Mouse (Mus musculus): ENCODE data around the gene Elac2.

- TF ChIP-seq ZMIZ1 (IDR thresholded peaks at IDR 0.05; ENCODE audit: low read depth, low read length) (no peak), POLR2A (IDR thresholded peaks at IDR 0.05; ENCODE audit: low read depth, low read length) (no peak), TBP (conservative IDR thresholded peaks at IDR 0.05; ENCODE audit: low read depth, low read length) (no peak), CTCF (conservative IDR thresholded peaks at IDR 0.05 in 1 of 2, IDR thresholded peaks at IDR 0.05 in 1 of 2; ENCODE audit: low read depth in 2 of 2, low read length in 2 of 2) (no peak), CHD2 (IDR thresholded peaks at IDR 0.05; ENCODE audit: low read length) (no peak), MAX (IDR thresholded peaks at IDR 0.05; ENCODE audit: low read length) (no peak), CHD1 (IDR thresholded peaks at IDR 0.05; ENCODE audit: low read depth, low read length) (no peak), ZNF384 (IDR thresholded peaks at IDR 0.05; ENCODE audit: low read depth, low read length) (no peak), NELFE (IDR thresholded peaks at IDR 0.05; ENCODE audit: low read depth, low read length) (no peak), RAD21 (IDR thresholded peaks at IDR 0.05; ENCODE audit: low read depth, low read length) (no peak), EP300 (IDR thresholded peaks at IDR 0.05; ENCODE audit: low read length) (no peak)
These were observed 43.9 kb downstream of the Elac2 start for GRCm38 (mm10) chr11:65022771-65023170.
